Mouse (Mus musculus) lung, postnatal 10 days (tissue): ENCODE measurements around the gene Tenm1.

Experiments used
- DNase-seq: peaks from one replicate; pipeline ENCODE4 v3.0.0; 2021

Tenm1 gene

GRCm38 (mm10) chrX:42718078-42718785 is 710.7 kb downstream of the Tenm1 start:
- DNase-seq = no peak

- DNase-seq = peak; percentile 1
These were observed 728.6 kb downstream of the Tenm1 start for GRCm38 (mm10) chrX:42700291-42700690.

DNA sequence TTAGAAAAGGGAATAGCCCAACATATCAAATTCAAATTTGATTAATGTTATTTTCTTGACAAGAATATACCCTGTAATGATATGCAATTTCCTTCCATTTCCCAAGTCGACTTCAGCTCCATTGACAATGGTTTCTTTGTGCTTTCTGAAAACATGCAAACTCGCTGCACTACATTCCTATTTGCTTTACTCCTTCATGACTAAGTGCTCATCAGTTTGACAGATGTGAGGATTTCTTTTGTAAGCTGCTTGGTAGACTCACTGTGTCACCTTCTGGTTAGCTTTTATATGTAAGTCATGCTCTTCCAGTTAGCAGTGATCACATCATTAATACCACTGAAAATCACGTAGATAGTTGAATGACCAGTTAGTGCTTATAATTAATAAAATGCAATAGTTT is 781.8 kb downstream of the Tenm1 start:
- DNase-seq = no peak

- DNase-seq = no peak
These were observed 848.4 kb downstream of the Tenm1 start for GRCm38 (mm10) chrX:42580521-42580920.

DNA sequence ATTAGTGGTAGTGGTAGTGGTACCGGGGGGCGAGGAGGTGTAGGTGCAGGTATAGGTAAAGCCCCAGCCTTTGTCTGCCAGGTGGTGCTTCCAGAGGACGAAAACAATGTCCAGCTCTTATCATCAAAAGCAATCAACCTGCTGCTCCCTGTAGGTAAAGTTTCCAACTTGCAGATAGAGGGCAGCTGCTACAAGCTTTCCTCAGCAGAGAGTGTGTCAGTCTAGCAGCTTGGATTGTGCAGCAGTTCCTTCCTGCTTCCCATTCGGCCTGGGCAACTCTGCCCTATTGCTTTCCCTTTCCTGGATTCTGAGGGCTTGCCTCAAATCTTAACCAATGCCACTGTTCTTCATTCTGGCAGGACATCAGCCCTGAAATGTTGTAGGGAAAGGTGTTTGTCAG is 870.2 kb downstream of the Tenm1 start:
- DNase-seq = no peak

DNA sequence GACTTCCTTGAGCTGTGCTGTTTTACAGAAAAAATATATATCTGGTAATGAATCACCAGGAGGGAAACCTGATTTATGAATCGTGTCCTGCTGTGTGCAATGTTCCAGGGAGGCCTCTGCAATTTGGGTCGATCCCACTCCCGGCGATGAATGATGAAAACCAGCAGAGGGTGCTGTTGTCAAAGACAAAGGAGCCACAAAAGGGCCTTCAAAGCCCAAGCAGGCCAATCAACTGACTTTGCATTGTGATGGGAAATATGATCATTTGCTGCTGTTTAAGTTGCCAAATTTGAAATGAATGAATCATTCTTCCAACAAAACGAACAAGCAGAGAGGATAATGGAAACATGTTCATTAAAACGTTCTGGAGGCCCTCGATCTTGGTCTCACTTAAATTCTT is 871.6 kb downstream of the Tenm1 start:
- DNase-seq = peak; percentile 48

DNA sequence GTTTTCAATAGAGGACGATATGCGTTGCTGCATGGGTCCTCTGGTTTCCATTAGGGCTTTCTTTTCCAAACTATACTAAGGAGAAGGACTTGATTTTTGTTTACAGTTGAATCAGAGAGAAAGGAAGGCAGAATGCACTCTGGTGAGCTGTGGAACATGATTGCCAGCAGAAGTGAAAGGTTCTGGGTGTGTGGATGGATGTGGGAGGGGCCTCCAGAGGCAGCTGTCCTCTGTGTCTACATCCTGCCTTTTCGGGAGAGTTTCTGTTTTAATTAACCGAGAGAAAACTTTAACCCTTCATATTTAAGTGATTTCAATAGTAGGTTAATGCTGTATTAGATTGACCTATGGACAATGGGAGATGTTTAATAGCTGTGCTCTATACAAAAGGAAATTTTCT is 880.4 kb downstream of the Tenm1 start:
- no peak for DNase-seq

DNA sequence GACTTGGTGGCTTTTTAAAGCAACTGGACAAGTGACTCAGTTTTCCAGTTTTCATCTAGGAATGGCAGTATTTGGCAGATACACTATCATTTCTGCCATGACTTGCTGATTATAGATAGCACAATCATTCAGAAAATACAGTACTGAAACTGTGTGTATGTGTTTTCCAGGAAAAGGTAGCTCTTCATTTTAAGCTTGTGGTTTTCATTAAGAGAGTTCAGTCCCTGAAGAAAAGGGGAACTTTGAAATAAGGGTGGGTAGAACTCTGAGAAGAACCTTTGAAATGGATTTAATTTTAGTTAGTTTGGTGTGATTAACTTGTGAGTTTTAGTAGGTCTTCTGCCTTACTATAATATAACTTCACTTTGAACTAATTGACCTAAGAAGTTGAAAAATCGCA is 883.9 kb downstream of the Tenm1 start:
- DNase-seq = no peak

DNA sequence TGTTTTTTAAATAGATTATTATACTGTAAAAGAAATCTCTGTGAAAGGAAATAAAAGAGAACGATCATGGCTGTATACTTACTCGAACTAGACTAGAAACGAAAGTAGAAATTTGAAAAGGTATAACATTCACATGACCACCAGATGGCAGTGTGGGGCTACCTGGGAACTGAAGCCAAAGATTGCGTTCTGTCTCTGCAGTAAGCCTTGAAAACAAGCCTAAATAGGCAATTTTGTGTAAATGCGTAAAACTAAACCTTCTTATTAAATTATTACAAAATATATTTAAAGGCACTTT is 888.2 kb downstream of the Tenm1 start:
- DNase-seq = peak; percentile 71

- peak; percentile 1 for DNase-seq
These were observed 888.7 kb downstream of the Tenm1 start for GRCm38 (mm10) chrX:42540030-42540755.

GRCm38 (mm10) chrX:42530703-42531102 is 898.2 kb downstream of the Tenm1 start:
- no peak for DNase-seq

GRCm38 (mm10) chrX:42522868-42523267 is 906.1 kb downstream of the Tenm1 start:
- no peak for DNase-seq

- peak; percentile 4 for DNase-seq
These were observed 916.4 kb downstream of the Tenm1 start for GRCm38 (mm10) chrX:42512567-42512966.

GRCm38 (mm10) chrX:42511105-42511504 is 917.8 kb downstream of the Tenm1 start:
- DNase-seq = no peak

GRCm38 (mm10) chrX:42502291-42503043 is 926.5 kb downstream of the Tenm1 start, which contains the start of gene Sh2d1a:
TSS of gene Sh2d1a (plus strand) at chrX:42502453.
- DNase-seq = no peak

DNA sequence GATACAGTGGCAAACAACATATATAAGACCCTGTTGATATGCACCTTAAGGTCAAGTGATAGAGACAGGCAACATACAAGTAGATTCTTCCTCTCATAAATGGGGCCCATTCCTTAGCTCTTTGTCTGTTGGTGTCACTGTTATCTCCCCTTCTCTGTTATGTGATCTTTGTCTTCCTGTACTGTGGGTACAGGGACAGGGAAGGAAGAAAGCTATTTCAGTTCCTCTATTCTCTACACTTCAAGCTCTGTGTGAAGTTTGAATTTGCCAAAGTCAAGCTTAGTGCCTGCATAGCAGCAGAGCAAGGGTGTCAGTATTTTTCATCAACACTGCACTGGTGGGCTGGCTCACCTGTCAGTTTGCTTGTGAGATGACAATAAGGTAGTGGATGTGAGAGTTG is 928.4 kb downstream of the Tenm1 start:
- DNase-seq = no peak

DNA sequence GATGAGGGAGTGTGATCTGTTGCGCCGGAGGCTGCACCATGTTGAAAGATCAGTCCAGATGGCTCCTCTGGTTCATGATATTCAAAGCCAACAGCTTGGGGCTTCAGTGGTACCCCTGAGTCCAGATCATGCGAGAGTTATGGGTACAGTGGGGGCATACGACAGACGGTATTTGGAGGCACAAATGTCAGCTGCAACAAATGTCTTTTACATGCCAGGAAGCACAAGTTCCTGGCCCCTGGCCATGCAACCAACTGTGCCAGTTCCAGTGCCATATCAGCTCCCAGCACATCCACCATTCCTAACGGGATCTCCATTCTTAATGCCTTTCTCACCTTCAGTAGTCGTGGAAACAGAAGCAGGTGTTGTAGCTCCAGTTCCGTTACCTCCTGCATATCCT is 938.6 kb downstream of the Tenm1 start:
- no peak for DNase-seq

GRCm38 (mm10) chrX:42489446-42489845 is 939.5 kb downstream of the Tenm1 start, which contains the start of gene Tex13c2:
TSS of gene Tex13c2 (plus strand) at chrX:42489691.
- no peak for DNase-seq
